25 mouse cellular contexts compared by ENCODE assay signal in the genomic region with DNA sequence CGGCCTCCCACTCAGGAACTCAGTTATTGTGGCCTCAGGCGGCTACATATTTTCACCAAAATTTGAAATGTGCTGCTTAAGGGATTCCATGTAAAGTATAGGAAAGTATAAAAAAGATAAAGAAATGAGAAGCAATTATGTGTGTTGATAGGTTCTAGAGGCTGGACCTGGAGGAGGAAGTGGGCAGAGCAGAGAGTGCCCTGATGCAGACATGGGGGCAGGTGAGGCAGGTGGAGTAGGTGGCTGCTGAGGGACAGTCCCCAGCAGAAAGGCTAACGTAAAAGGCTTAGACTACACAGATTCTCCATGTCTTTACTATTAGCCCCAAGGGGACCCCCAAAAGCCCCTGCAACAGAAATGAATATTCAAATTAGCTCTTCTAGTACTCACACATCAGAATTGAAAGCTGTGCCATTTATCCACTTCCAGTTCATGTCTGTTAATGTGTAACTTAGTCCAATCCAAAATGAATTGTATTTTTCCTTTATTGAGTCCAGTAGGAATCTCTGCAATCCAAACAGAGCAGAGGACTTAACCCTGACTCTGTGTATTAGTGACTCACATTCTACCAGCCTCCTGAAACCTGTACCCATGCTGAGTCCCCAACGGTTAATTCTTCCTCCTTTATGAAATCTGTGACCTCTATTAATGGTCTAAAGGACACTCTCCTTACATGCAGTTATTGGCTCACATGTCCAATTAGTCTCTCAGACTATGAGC. TPM values are rescaled to one million over a fixed set of nuclear protein-coding genes. Genes with fewer than 3 reads are reported as not detected.
DNase-seq lines count a peak whose midpoint lies in the region; ATAC-seq and TF ChIP-seq lines count a peak whose summit lies in the region.
"Had no signal": no experiment of that assay in that cellular context is flagged by ENCODE, and none has a peak within 500 bp of the region (broad histone marks: within the 10 kb centered on the region; RNA-seq: fewer than 3 reads in every experiment).

No protein-coding gene starts in this region.

- H3K9ac ChIP-seq in intestine, postnatal 0 days (ENCODE audit: low read depth, low read length), result no peak overlapping the region
- H3K9ac ChIP-seq: embryonic facial prominence, embryonic 13.5 days; embryonic facial prominence, embryonic 15.5 days; forebrain, embryonic 12.5 days had no signal

- WGBS in heart, embryonic 10.5 days, result 83% methylated on average over 4 of the region's 4 CpGs
- 67% methylated on average over 4 of the region's 4 CpGs for WGBS in intestine, postnatal 0 days

- no peak overlapping the region for H3K4me3 ChIP-seq in heart, embryonic 10.5 days
- H3K4me3 ChIP-seq in intestine, postnatal 0 days (ENCODE audit: low read depth, low read length), result no peak overlapping the region
- H3K4me3 ChIP-seq: embryonic facial prominence, embryonic 13.5 days; embryonic facial prominence, embryonic 15.5 days; erythroblast, embryonic 14.5 days; forebrain, embryonic 10.5 days; forebrain, embryonic 12.5 days had no signal

- DNase-seq in heart, adult 11 months, result peak; percentile 12
- DNase-seq in heart, embryonic 10.5 days (ENCODE audit: low spot score), result no peak
- DNase-seq in B cell, adult 2 months, result no peak
- no peak for DNase-seq in urinary bladder, postnatal 10 days (ENCODE audit: low spot score)
- DNase-seq: adrenal gland, adult 2 months; adrenal gland, postnatal 10 days; adrenal gland, postnatal 25 days; cerebellum, adult 11 months; cerebellum, adult 18-20 months; cerebellum, adult 8-10 months; cerebellum, adult 9-11 months; cerebellum, postnatal 14 days; cerebellum, postnatal 36 days; embryo, embryonic 11 days had no signal

- no peak for TF ChIP-seq CTCF in intestine, postnatal 0 days (IDR thresholded peaks at IDR 0.05; ENCODE audit: low read depth)

- no peaks in the 10 kb centered on the region for H3K9me3 ChIP-seq in heart, embryonic 10.5 days
- H3K9me3 ChIP-seq in intestine, postnatal 0 days (ENCODE audit: control insufficient read depth), result no peaks in the 10 kb centered on the region
- H3K9me3 ChIP-seq: embryonic facial prominence, embryonic 13.5 days; embryonic facial prominence, embryonic 15.5 days; forebrain, embryonic 10.5 days; forebrain, embryonic 12.5 days had no signal

- no peaks in the 10 kb centered on the region for H3K36me3 ChIP-seq in heart, embryonic 10.5 days
- no peaks in the 10 kb centered on the region for H3K36me3 ChIP-seq in intestine, postnatal 0 days (ENCODE audit: control insufficient read depth, insufficient read depth)
- H3K36me3 ChIP-seq: embryonic facial prominence, embryonic 13.5 days; embryonic facial prominence, embryonic 15.5 days; forebrain, embryonic 10.5 days; forebrain, embryonic 12.5 days had no signal

- H3K27ac ChIP-seq in heart, embryonic 10.5 days, result no peak overlapping the region
- H3K27ac ChIP-seq in intestine, postnatal 0 days (ENCODE audit: low read depth, low read length), result no peak overlapping the region
- H3K27ac ChIP-seq: embryonic facial prominence, embryonic 13.5 days; embryonic facial prominence, embryonic 15.5 days; forebrain, embryonic 10.5 days; forebrain, embryonic 12.5 days had no signal

- H3K4me2 ChIP-seq in intestine, postnatal 0 days (replicated peaks; ENCODE audit: low read depth), result no peak overlapping the region
- H3K4me2 ChIP-seq: embryonic facial prominence, embryonic 13.5 days; embryonic facial prominence, embryonic 15.5 days; forebrain, embryonic 12.5 days had no signal

- ATAC-seq in intestine, postnatal 0 days, result 0 out of 2 replicates have a peak, but pooled peaks have one; percentile 43
- ATAC-seq: forebrain, embryonic 14.5 days; forebrain, embryonic 16.5 days had no signal

- no peaks in the 10 kb centered on the region for H3K27me3 ChIP-seq in heart, embryonic 10.5 days (ENCODE audit: insufficient read depth, poor library complexity, severe bottlenecking)
- no peaks in the 10 kb centered on the region for H3K27me3 ChIP-seq in intestine, postnatal 0 days (replicated peaks; ENCODE audit: control insufficient read depth, insufficient read depth, low read length)
- H3K27me3 ChIP-seq: embryonic facial prominence, embryonic 13.5 days; embryonic facial prominence, embryonic 15.5 days; forebrain, embryonic 12.5 days had no signal

- no peaks in the 10 kb centered on the region for H3K4me1 ChIP-seq in heart, embryonic 10.5 days
- no peaks in the 10 kb centered on the region for H3K4me1 ChIP-seq in intestine, postnatal 0 days (replicated peaks; ENCODE audit: control insufficient read depth, insufficient read depth, low read length)
- H3K4me1 ChIP-seq: embryonic facial prominence, embryonic 13.5 days; embryonic facial prominence, embryonic 15.5 days; forebrain, embryonic 10.5 days; forebrain, embryonic 12.5 days had no signal

RNA-seq across cellular contexts. Expression of a gene that starts 7.9 kb away (rescaled TPM):
- polyA plus RNA-seq in heart, embryonic 10.5 days (2016; fragmentation: Nextera tagmentation; extraction: Ambion mirVana), result not detected in 2 replicates
- 0.25 TPM in 1 of 2 replicates, not detected in the other for polyA plus RNA-seq in intestine, postnatal 0 days (2015; fragmentation: Nextera tagmentation; extraction: Ambion mirVana)
- polyA plus RNA-seq: adrenal gland, adult 2 months; brain, embryonic 14.5 days; C2C12; embryonic facial prominence, embryonic 11.5 days; embryonic facial prominence, embryonic 13.5 days; embryonic facial prominence, embryonic 15.5 days; erythroblast, embryonic 14.5 days; forebrain, embryonic 10.5 days; forebrain, embryonic 12.5 days; forebrain, embryonic 14.5 days; forebrain, embryonic 16.5 days had no signal

RNA-seq across cellular contexts. Expression of a gene that starts 7.9 kb away (rescaled TPM):
- not detected in 2 replicates for polyA plus RNA-seq in heart, embryonic 10.5 days (2016; fragmentation: Nextera tagmentation; extraction: Ambion mirVana)
- 0.35 and 0.80 TPM in 2 replicates for polyA plus RNA-seq in intestine, postnatal 0 days (2015; fragmentation: Nextera tagmentation; extraction: Ambion mirVana)
- polyA plus RNA-seq: adrenal gland, adult 2 months; brain, embryonic 14.5 days; C2C12; embryonic facial prominence, embryonic 11.5 days; embryonic facial prominence, embryonic 13.5 days; embryonic facial prominence, embryonic 15.5 days; forebrain, embryonic 10.5 days; forebrain, embryonic 12.5 days; forebrain, embryonic 14.5 days; forebrain, embryonic 16.5 days had no signal

RNA-seq across cellular contexts. Expression of a gene that starts 29.2 kb away (rescaled TPM):
- 0.08 TPM in 1 of 2 replicates, not detected in the other for polyA plus RNA-seq in heart, embryonic 10.5 days (2016; fragmentation: Nextera tagmentation; extraction: Ambion mirVana)
- polyA plus RNA-seq in intestine, postnatal 0 days (2015; fragmentation: Nextera tagmentation; extraction: Ambion mirVana), result 0.21 and 0.27 TPM in 2 replicates
- polyA plus RNA-seq: C2C12; embryonic facial prominence, embryonic 11.5 days; embryonic facial prominence, embryonic 13.5 days; erythroblast, embryonic 14.5 days; forebrain, embryonic 10.5 days; forebrain, embryonic 12.5 days; forebrain, embryonic 14.5 days had no signal
